Mouse (Mus musculus): ENCODE results near the gene Mrgbp.

The Mrgbp gene

GRCm38 (mm10) chr2:180589123-180589831, 8.2 kb downstream of the Mrgbp start, which contains the start of gene Ogfr:
Gene Ogfr, plus strand, starts transcription at chr2:180589245.
- DNase-seq (ENCODE audit: low spot score in 2 of 2): peak; percentile 76 to 80

- DNase-seq (ENCODE audit: low spot score in 2 of 2): no peak
These were observed 16.4 kb downstream of the Mrgbp start, which contains the start of gene Col9a3 for GRCm38 (mm10) chr2:180597490-180597889. Gene Col9a3, plus strand, starts transcription at chr2:180597790.

- DNase-seq (ENCODE audit: low spot score in 2 of 2): no peak
These were observed 17.1 kb downstream of the Mrgbp start for GRCm38 (mm10) chr2:180598157-180598705.

- DNase-seq (ENCODE audit: low spot score in 2 of 2): no peak
These were observed 19.5 kb downstream of the Mrgbp start for GRCm38 (mm10) chr2:180600569-180601021.

GRCm38 (mm10) chr2:180604781-180605180, 23.7 kb downstream of the Mrgbp start:
- DNase-seq (ENCODE audit: low spot score in 2 of 2): peak in 1 of 2 experiments; percentile 19

GRCm38 (mm10) chr2:180610283-180610682, 29.2 kb downstream of the Mrgbp start:
- no peak for DNase-seq (ENCODE audit: low spot score in 2 of 2)

GRCm38 (mm10) chr2:180611882-180612281, 30.8 kb downstream of the Mrgbp start:
- no peak for DNase-seq (ENCODE audit: low spot score in 2 of 2)
